Mouse (Mus musculus) CH12.LX (cell line): ENCODE results near the gene Tmem54. TPM values are rescaled to one million over a fixed set of nuclear protein-coding genes. Genes with fewer than 3 reads are reported as not detected.

Experiments
- DNase-seq: peaks from one replicate; pipeline ENCODE4 v3.0.0-alpha.2; 2013; ENCODE audit errors: extremely low read depth
- H3K27ac ChIP-seq: 2 replicates; pipeline ENCODE4 v1.5.1; 2012; ENCODE audit warnings: low read depth, mild to moderate bottlenecking, control low read depth, moderate library complexity; ENCODE audit not compliant: insufficient read depth
- H3K27me3 ChIP-seq: replicated peaks from 2 replicates; pipeline ENCODE3; 2012; ENCODE audit warnings: inconsistent platforms
- H3K36me3 ChIP-seq, 2 experiments: replicated peaks in 1 of 2; 2 replicates each; pipeline versions ENCODE3 to v1.6.1; 2012; ENCODE audit warnings: inconsistent platforms in 1 of 2, low read length in 1 of 2, mild to moderate bottlenecking in 1 of 2, mixed read lengths in 1 of 2, moderate library complexity in 1 of 2; ENCODE audit not compliant: control insufficient read depth in 1 of 2, insufficient read depth in 1 of 2
- H3K4me1 ChIP-seq, 2 experiments: 2 replicates each; pipeline ENCODE4 v1.6.1; 2012; ENCODE audit warnings: inconsistent platforms in 1 of 2, moderate library complexity in 1 of 2; ENCODE audit not compliant: insufficient read depth in 2 of 2, control insufficient read depth in 1 of 2
- H3K4me2 ChIP-seq: 2 replicates; pipeline ENCODE4 v1.6.1; 2012; ENCODE audit warnings: low read depth, mild to moderate bottlenecking, control low read depth; ENCODE audit not compliant: poor library complexity, insufficient read depth, severe bottlenecking
- H3K4me3 ChIP-seq, 3 experiments: fragments of 150-350 bp in 1 of 3; sonication (generic) in 1 of 3; replicated peaks in 1 of 3; 2 replicates each; pipeline versions ENCODE3 to v1.5.1; 2011 to 2012; ENCODE audit warnings: low read depth in 2 of 3, low read length in 2 of 3, mild to moderate bottlenecking in 2 of 3, moderate library complexity in 2 of 3, control low read depth in 1 of 3, improper control_type of control experiment in 1 of 3, inconsistent platforms in 1 of 3, mixed read lengths in 1 of 3; ENCODE audit not compliant: poor library complexity in 1 of 3
- H3K79me2 ChIP-seq: replicated peaks from 2 replicates; pipeline ENCODE4 v1.6.1; 2012; ENCODE audit warnings: mild to moderate bottlenecking, moderate library complexity; ENCODE audit not compliant: control insufficient read depth, poor library complexity, insufficient read depth, severe bottlenecking; ENCODE audit errors: extremely low read depth
- H3K9ac ChIP-seq: 2 replicates; pipeline ENCODE4 v1.6.1; 2012; ENCODE audit warnings: low read depth, mild to moderate bottlenecking, control low read depth, moderate library complexity; ENCODE audit not compliant: insufficient read depth
- H3K9me3 ChIP-seq: replicated peaks from 2 replicates; pipeline ENCODE3; 2012; ENCODE audit warnings: low read length, inconsistent platforms, mixed read lengths
- BHLHE40 ChIP-seq: IDR thresholded peaks from 2 replicates; pipeline ENCODE4 v1.6.1; 2011; ENCODE audit warnings: mild to moderate bottlenecking, low read depth, low read length, improper control_type of control experiment
- CHD1 ChIP-seq: IDR thresholded peaks from 2 replicates; pipeline ENCODE4 v1.6.1; 2012; ENCODE audit warnings: low read depth, low read length, improper control_type of control experiment, inconsistent platforms
- CHD2 ChIP-seq: IDR thresholded peaks from 2 replicates; pipeline ENCODE4 v1.6.1; 2011; ENCODE audit warnings: low read length, improper control_type of control experiment
- CTCF ChIP-seq, 2 experiments: IDR thresholded peaks in 1 of 2; conservative IDR thresholded peaks in 1 of 2; 2 replicates each; pipeline ENCODE4 v1.5.1; 2011 to 2012; ENCODE audit warnings: low read depth in 2 of 2, low read length in 2 of 2, improper control_type of control experiment in 1 of 2, inconsistent platforms in 1 of 2, mild to moderate bottlenecking in 1 of 2, moderate library complexity in 1 of 2
- E2F4 ChIP-seq: IDR thresholded peaks from 2 replicates; pipeline ENCODE4 v1.6.1; 2011; ENCODE audit warnings: low read depth, low read length, improper control_type of control experiment; ENCODE audit not compliant: insufficient replicate concordance
- ELF1 ChIP-seq: IDR thresholded peaks from 2 replicates; pipeline ENCODE4 v1.6.1; 2014; ENCODE audit warnings: low read depth, mild to moderate bottlenecking, inconsistent platforms, low read length, improper control_type of control experiment
- ETS1 ChIP-seq: conservative IDR thresholded peaks from 2 replicates; pipeline ENCODE4 v1.6.1; 2012; ENCODE audit warnings: low read depth, mild to moderate bottlenecking, inconsistent platforms, low read length, improper control_type of control experiment, moderate library complexity
- GABPA ChIP-seq: IDR thresholded peaks from 2 replicates; pipeline ENCODE4 v1.6.1; 2012; ENCODE audit warnings: low read depth, low read length, improper control_type of control experiment, inconsistent platforms; ENCODE audit not compliant: insufficient replicate concordance
- HCFC1 ChIP-seq: IDR thresholded peaks from 2 replicates; pipeline ENCODE4 v1.6.1; 2012; ENCODE audit warnings: low read depth, mild to moderate bottlenecking, inconsistent platforms, low read length, improper control_type of control experiment
- JUN ChIP-seq: IDR thresholded peaks from 2 replicates; pipeline ENCODE4 v1.6.1; 2011; ENCODE audit warnings: low read depth, mild to moderate bottlenecking, low read length, improper control_type of control experiment, moderate library complexity; ENCODE audit not compliant: insufficient read depth
- JUND ChIP-seq: conservative IDR thresholded peaks from 2 replicates; pipeline ENCODE4 v1.6.1; 2011; ENCODE audit warnings: low read depth, low read length, improper control_type of control experiment
- KAT2A ChIP-seq: IDR thresholded peaks from 2 replicates; pipeline ENCODE4 v1.6.1; 2012; ENCODE audit warnings: low read length, improper control_type of control experiment, inconsistent platforms; ENCODE audit not compliant: insufficient replicate concordance
- MAZ ChIP-seq: IDR thresholded peaks from 2 replicates; pipeline ENCODE4 v1.6.1; 2012; ENCODE audit warnings: low read depth, mild to moderate bottlenecking, inconsistent platforms, low read length, improper control_type of control experiment, moderate library complexity
- MYC ChIP-seq: IDR thresholded peaks from 2 replicates; pipeline ENCODE4 v1.6.1; 2011; ENCODE audit warnings: low read depth, mild to moderate bottlenecking, improper control_type of control experiment, low read length
- POLR2AphosphoS2 ChIP-seq: IDR thresholded peaks from 2 replicates; pipeline ENCODE4 v1.6.1; 2011; ENCODE audit warnings: low read depth, low read length, improper control_type of control experiment
- RAD21 ChIP-seq: IDR thresholded peaks from 2 replicates; pipeline ENCODE4 v1.6.1; 2011; ENCODE audit warnings: low read depth, mild to moderate bottlenecking, low read length, improper control_type of control experiment, moderate library complexity
- SMC3 ChIP-seq: IDR thresholded peaks from 2 replicates; pipeline ENCODE4 v1.6.1; 2011; ENCODE audit warnings: low read depth, low read length, improper control_type of control experiment
- TCF12 ChIP-seq: IDR thresholded peaks from 2 replicates; pipeline ENCODE4 v1.6.1; 2014; ENCODE audit warnings: low read depth, mild to moderate bottlenecking, inconsistent platforms, low read length, improper control_type of control experiment
- UBTF ChIP-seq: IDR thresholded peaks from 2 replicates; pipeline ENCODE4 v1.6.1; 2012; ENCODE audit warnings: low read depth, mild to moderate bottlenecking, inconsistent platforms, low read length, improper control_type of control experiment, moderate library complexity
- USF1 ChIP-seq: IDR thresholded peaks from 2 replicates; pipeline ENCODE4 v1.6.1; 2014; ENCODE audit warnings: low read depth, mild to moderate bottlenecking, inconsistent platforms, low read length, improper control_type of control experiment
- USF2 ChIP-seq: conservative IDR thresholded peaks from 2 replicates; pipeline ENCODE4 v1.6.1; 2011; ENCODE audit warnings: low read depth, low read length, improper control_type of control experiment
- ZC3H11A ChIP-seq: IDR thresholded peaks from 2 replicates; pipeline ENCODE4 v1.6.1; 2012; ENCODE audit warnings: low read depth, mild to moderate bottlenecking, inconsistent platforms, low read length, improper control_type of control experiment
- ZMIZ1 ChIP-seq: IDR thresholded peaks from 2 replicates; pipeline ENCODE4 v1.6.1; 2012; ENCODE audit warnings: low read depth, mild to moderate bottlenecking, inconsistent platforms, low read length, improper control_type of control experiment
- dilution Hi-C: fragments of 300-500 bp; cut with MboI; formaldehyde crosslinking; loops from 2 replicates; pipeline ENCODE4 v1.14.3; 2020; ENCODE audit warnings: low sequenced_read_pairs; ENCODE audit not compliant: extremely low pct_unique_long_range_greater_than_20kb, extremely low pct_ligation_motif_present
- in situ Hi-C: fragments of 300-500 bp; cut with MboI; formaldehyde crosslinking; loops from 3 replicates; pipeline ENCODE4 v1.14.3; 2019; ENCODE audit warnings: low sequenced_read_pairs, low pct_ligation_motif_present, low pct_unique_long_range_greater_than_20kb, mixed read lengths
- polyA plus RNA-seq: library from polyadenylated mRNA; unstranded; fragments of >175 nt; gene quantifications from 2 replicates; pipeline ENCODE4 v1.2.1, GENCODE M21; 2012; ENCODE audit warnings: low read depth; ENCODE audit not compliant: insufficient read length
- total RNA-seq, 2 experiments: library from RNA; depleted of rRNA; stranded (reverse); fragments of 300-350 nt in 1 of 2; fragments of >200 nt in 1 of 2; gene quantifications; 2 replicates each; pipeline ENCODE4 v1.2.3; 2012 to 2014

Tmem54 gene
- total RNA-seq (2012; rRNA removed) (not detected in 2 replicates), total RNA-seq (2014; rRNA removed) (not detected in 2 replicates), polyA plus RNA-seq (not detected in 2 replicates)

GRCm38 (mm10) chr4:129105356-129105755 lies at the start of gene Tmem54:
Gene Tmem54, plus strand, starts transcription at chr4:129105548.
- no peak within 1 kb of the TSS for H3K4me3 ChIP-seq
- in situ Hi-C loops (no loop called here), dilution Hi-C loops (no loop called here)
- no peak for DNase-seq
- H3K27me3 ChIP-seq, result peaks cover 50% of the 10 kb centered on the region
- no peak within 1 kb of the TSS for H3K27ac ChIP-seq
- peaks cover 0 to 8% of the 10 kb centered on the region in 2 experiments; a peak in 2 of 4 replicates for H3K4me1 ChIP-seq
- H3K36me3 ChIP-seq, result no peaks in the 10 kb centered on the region
- TF ChIP-seq ELF1, result no peak
- TF ChIP-seq USF1, result no peak
- no peak for TF ChIP-seq SMC3
- no peak for TF ChIP-seq ZC3H11A
- TF ChIP-seq E2F4, result no peak
- no peak for TF ChIP-seq KAT2A
- TF ChIP-seq RAD21, result no peak
- no peak for TF ChIP-seq CTCF (conservative IDR thresholded peaks at IDR 0.05 in 1 of 2, IDR thresholded peaks at IDR 0.05 in 1 of 2; ENCODE audit: low read depth in 2 of 2, low read length in 2 of 2)
- no peak for TF ChIP-seq MYC
- no peak for TF ChIP-seq BHLHE40
- no peak for TF ChIP-seq USF2
- TF ChIP-seq ETS1, result no peak
- no peak for TF ChIP-seq CHD1
- no peak within 1 kb of the TSS; the same call in 1 of the 2 replicates for H3K4me2 ChIP-seq
- no peaks in the 10 kb centered on the region for H3K9me3 ChIP-seq
- H3K79me2 ChIP-seq, result no peaks in the 10 kb centered on the region
- H3K9ac ChIP-seq, result no peak within 1 kb of the TSS

GRCm38 (mm10) chr4:129055562-129055961 lies 49.8 kb upstream of the Tmem54 start:
- Histone ChIP-seq H3K79me2 (peaks cover 9% of the 10 kb centered on the region), H3K9me3 (no peaks in the 10 kb centered on the region), H3K9ac (no peak overlapping the region), H3K4me3 (no peak overlapping the region), H3K4me1 (peaks cover 6 to 48% of the 10 kb centered on the region in 2 experiments; a peak in 3 of 4 replicates), H3K27ac (no peak overlapping the region), H3K36me3 (peaks cover 0 to 17% of the 10 kb centered on the region in 2 experiments), H3K4me2 (no peak overlapping the region), H3K27me3 (no peaks in the 10 kb centered on the region)
- DNase-seq, result no peak
- in situ Hi-C loops (no loop called here), dilution Hi-C loops (no loop called here)
- TF ChIP-seq MAZ (no peak), HCFC1 (no peak), POLR2AphosphoS2 (no peak), UBTF (no peak), JUND (no peak), GABPA (no peak), TCF12 (no peak), KAT2A (no peak), MYC (no peak), USF2 (no peak), CTCF (conservative IDR thresholded peaks at IDR 0.05 in 1 of 2, IDR thresholded peaks at IDR 0.05 in 1 of 2; ENCODE audit: low read depth in 2 of 2, low read length in 2 of 2) (no peak), ZMIZ1 (no peak), SMC3 (no peak), CHD2 (no peak), JUN (no peak)
